Mouse (Mus musculus) gastrocnemius, postnatal 4 days (tissue): ENCODE measurements around the gene Vmn2r56. TPM values are rescaled to one million over a fixed set of nuclear protein-coding genes. Genes with fewer than 3 reads are reported as not detected.
"Not testable (repeated sequence)": the region's sequence is repeated elsewhere in the genome, so short reads cannot be mapped to it uniquely, and the experiment has no call there.

Experiments
- DNase-seq, 2 experiments: peaks; one replicate each; pipeline ENCODE4 v3.0.0; 2021 to 2022; ENCODE audit warnings: low spot score in 2 of 2, mixed read lengths in 2 of 2
- long read RNA-seq, 2 experiments: library from polyadenylated mRNA; stranded (forward); transcript quantifications; one replicate each; pipeline ENCODE4 v2.0.0; 2021
- total RNA-seq, 2 experiments: library from RNA; stranded (reverse); gene quantifications; 2 replicates each; pipeline ENCODE4 v1.2.3; 2021

The Vmn2r56 gene
- total RNA-seq = not detected
- long read RNA-seq, experiment 1 = 0 reads
- long read RNA-seq, experiment 2 = 0 reads

DNA sequence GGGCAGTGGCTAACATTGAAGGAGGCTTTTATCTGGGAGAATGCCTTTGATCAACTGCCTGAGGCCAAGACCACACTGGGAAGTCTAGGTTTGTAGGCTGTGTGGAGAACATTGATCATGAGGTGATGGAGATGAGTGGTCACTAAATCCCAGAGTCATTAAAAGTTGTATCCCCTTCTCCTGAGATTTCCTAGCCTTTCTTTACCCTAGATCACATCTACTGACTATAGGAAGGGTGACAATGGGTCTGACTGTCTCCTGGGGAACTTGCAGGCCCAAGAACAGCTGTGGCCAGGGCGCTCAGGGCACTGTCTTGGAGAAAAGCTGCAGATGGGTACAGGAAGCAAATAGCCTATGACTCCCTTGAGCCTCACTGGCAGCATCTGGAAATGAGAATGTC lies at the start of gene Vmn2r56:
Gene Vmn2r56 (minus strand): TSS at position 101 of the 400 bp plus-strand sequence.
- no peak for DNase-seq

DNA sequence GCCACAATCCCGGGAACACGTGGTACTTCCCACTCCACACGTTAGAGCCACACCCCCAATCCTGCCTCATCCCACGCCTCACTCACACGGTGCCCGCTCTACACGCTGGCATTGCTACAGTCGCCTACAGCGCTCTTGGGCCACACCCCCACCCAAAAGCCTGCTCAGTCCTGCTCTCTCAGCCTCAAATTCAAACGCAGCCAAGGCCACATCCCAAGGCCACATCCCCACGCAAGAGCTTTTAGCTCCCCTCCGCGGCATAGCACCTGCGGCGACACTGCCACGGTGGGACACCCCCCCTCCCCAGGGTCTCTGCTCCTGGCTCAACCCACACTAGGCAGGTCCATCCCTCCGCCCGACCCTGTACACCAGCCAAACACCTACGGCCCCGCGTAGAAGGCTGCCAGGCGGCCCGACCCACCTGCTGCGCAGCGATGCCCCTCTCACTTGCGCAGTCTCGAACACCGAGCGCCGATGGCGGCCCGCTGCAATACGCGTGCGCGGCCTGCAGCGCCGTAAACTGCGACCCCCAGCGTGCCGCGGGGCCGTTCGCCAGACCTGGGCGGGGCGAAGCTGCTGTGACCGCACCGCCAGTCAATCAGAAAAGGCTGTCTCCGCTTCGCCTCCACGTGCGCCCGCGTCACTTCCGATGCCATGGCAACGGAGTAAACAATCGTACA lies 45.5 kb upstream of the Vmn2r56 start:
- peak; percentile 60 to 77 for DNase-seq

DNA sequence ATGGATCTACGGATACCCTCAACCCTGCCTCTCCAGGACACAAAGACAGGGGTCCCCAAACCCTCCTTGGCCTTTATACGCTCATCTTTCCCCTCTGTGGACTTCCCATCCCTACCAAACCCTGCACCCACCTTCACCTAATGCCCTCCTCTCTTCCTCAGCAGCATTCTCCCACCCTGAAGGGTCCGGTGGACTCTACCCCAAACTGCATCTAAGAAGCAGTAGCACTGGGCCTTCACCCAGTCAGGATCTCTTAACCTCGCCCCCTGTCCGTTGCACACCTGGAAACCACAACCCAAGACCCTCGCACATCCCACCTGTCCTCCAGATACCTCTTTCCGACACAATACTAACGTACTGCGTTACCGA lies 45.0 kb upstream of the Vmn2r56 start:
- no peak for DNase-seq

DNA sequence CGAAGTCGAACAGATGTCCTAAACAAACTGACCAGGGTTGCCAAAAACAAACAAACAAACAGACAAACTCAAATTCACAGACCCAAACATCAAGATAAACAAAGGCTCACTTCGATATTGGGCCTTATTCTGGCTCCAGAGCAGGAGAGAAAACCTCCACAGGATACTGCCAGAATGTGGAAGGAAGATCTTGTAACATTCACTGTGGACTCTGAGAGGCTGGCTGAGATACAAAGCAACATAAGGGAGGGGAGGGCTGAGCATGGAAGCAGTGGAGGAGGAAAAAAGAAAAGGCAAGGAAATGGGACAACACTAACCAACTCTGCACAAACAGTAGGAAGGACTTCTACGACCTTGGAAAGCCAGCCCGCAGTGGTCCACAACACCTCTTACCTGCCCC lies 44.3 kb upstream of the Vmn2r56 start:
- no peak for DNase-seq

DNA sequence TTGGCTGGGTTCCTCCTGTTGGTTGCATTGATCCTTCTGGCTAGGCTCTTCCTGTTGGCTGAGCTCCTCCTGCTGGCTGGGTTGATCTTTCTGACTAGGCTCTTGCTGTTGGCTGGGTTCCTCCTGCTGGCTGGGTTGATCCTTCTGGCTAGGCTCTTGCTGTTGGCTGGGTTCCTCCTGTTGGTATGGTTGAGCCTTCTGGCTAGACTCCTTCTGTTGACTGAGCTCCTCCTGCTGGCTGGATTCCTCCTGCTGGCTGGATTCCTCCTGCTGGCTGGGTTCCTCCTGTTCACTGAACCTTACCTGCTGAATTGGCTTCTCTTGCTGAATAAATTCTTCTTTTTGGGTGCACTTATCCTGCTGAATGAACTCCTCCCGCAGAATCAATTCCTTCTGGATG lies 39.8 kb upstream of the Vmn2r56 start:
- no peak for DNase-seq

DNA sequence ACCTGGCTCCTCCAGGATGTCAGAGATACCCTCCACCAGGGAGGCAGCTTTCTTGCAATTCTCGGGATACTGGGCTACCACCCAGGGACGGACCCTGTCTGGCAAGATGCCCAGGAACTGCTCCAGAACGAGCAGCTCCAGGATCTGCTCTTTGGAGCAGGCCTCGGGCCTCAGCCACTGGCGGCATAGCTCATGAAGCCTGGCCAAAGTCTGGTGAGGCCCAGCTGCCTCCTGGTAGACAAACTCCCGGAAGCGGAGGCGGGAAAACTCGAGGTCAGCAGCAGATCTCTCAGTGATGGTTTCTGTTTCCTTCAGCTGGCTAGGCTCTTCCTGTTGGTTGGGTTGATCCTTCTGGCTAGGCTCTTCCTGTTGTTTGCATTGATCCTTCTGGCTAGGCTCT lies 39.3 kb upstream of the Vmn2r56 start:
- DNase-seq = no peak

DNA sequence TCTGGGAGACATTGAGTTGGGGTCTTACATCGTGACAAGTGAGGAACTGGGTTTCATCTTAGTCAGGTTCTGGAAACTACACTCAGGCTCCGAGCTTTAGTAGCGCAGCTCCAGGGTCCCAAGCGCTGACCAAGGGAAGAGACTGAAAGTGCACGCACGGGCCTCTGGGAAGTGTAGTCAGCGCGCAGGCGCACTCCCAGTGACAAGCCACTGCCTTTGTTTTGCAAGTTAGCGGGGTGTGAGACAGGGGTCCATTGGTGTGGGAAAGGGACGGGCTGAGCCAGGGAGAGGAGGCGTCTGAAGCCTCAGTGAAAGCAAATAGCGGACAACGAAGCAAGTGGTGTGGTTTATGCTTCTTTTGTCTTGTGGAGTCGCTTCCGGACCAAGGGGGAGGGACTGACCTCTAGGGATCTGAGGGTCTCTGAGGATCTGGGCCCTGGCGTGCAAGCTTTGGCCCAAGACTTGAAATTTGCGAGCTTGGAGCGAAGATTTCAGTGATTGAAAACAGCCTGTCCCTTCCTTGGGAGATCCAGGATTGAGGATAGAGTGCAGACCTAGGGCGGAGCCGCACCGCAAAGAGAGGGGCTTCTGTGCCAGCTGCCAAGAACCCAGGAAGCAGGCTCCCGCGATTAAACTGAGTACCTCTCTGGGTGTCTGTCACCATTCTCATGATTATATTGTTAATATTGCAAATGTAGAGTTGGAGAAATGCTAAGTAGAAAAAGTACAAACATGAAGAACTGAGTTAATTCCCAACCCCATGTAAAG lies 14.8 kb upstream of the Vmn2r56 start:
- no peak for DNase-seq

DNA sequence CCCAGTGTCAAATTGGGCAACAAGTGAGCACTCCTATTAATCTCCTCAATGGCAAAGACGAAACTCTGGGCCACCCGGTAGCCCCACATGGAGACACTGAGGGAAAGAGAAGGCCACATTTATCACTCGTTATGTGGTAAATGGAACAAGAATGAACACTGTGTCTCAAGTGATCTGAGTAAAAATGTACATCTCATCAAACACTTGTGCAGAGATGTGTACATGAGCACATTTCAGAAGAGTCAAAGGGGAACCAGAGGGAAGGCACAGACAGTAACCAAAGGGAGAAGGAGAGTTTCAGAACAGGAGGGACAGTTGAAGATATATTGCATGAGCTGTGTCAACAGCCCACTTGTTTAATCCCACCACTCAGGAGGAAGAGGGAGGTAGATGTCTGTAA lies 49.9 kb downstream of the Vmn2r56 start, which contains the start of gene Vmn2r55:
Gene Vmn2r55 (minus strand): TSS at position 101 of the 400 bp plus-strand sequence.
- DNase-seq = not testable (repeated sequence)

DNA sequence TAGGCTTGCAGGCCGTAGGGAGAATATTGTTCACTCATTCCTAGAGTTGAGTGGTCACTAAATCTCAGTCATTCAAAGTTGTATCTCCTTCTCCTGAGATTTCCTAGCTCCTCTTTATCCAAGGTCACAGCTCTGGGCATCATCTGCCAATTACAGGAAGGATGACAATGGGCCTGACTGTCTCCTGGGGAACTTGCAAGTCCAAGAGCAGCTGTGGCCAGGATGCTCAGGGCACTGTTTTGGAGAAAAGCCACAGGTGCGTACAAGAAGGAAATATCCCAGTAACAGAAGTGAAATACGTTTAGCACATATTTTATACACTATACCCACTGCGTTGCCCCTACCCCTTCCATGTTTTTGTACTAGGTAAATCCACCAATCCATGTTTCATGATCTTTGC lies 94.6 kb downstream of the Vmn2r56 start, which contains the start of gene Vmn2r54:
Gene Vmn2r54 (minus strand): TSS at position 101 of the 400 bp plus-strand sequence.
- not testable (repeated sequence) for DNase-seq

Other genes starting within 250 kb of the Vmn2r56 start
- not detected for gene 2900092C05Rik, start 222.5 kb downstream of the Vmn2r56 start, total RNA-seq
- gene Vmn2r53, start 126.2 kb downstream of the Vmn2r56 start, total RNA-seq = under 1 TPM; 0.02 to 0.03 TPM
- not detected for gene Vmn2r54, start 94.7 kb downstream of the Vmn2r56 start, total RNA-seq
- not detected for gene Vmn2r55, start 50.0 kb downstream of the Vmn2r56 start, total RNA-seq
- gene Zscan18, start 68.6 kb upstream of the Vmn2r56 start, total RNA-seq = 1 to 10 TPM; 7.5 to 7.8 TPM
- gene Zfp329, start 83.9 kb upstream of the Vmn2r56 start, total RNA-seq = 10 to 100 TPM in 1 of 2 experiments, 1 to 10 TPM in 1; 9.5 to 11.6 TPM
- 10 to 100 TPM; 19.5 to 20.3 TPM for gene Zfp110, start 99.8 kb upstream of the Vmn2r56 start, total RNA-seq
- 1 to 10 TPM; 3.2 to 3.4 TPM for gene Zfp128, start 146.2 kb upstream of the Vmn2r56 start, total RNA-seq
- gene Zscan22, start 162.8 kb upstream of the Vmn2r56 start, total RNA-seq = 1 to 10 TPM; 4.9 to 5.7 TPM
- gene Rps5, start 187.3 kb upstream of the Vmn2r56 start, total RNA-seq = 1,000 to 10,000 TPM; 1,104 to 1,266 TPM
- under 1 TPM; 0.62 to 0.69 TPM for gene Rnf225, start 192.4 kb upstream of the Vmn2r56 start, total RNA-seq
- gene Zfp324, start 230.8 kb upstream of the Vmn2r56 start, total RNA-seq = 1 to 10 TPM; 6.0 to 6.6 TPM
- gene Zfp446, start 242.8 kb upstream of the Vmn2r56 start, total RNA-seq = 1 to 10 TPM; 4.2 TPM